Mouse (Mus musculus) NIH3T3 (cell line): ENCODE results near the gene Alad.

Experiments
- DNase-seq: peaks from one replicate; pipeline ENCODE4 v3.0.0-alpha.2; 2012; ENCODE audit warnings: low read depth

Gene Alad

GRCm38 (mm10) chr4:62519849-62520233 lies at the start of gene Alad:
TSS of gene Alad (minus strand) at chr4:62519918.
- peak; percentile 99 for DNase-seq

- no peak for DNase-seq
These were observed 48.6 kb upstream of the Alad start for GRCm38 (mm10) chr4:62568359-62568758.

- peak; percentile 41 for DNase-seq
These were observed 48.0 kb upstream of the Alad start for GRCm38 (mm10) chr4:62567696-62568095.

GRCm38 (mm10) chr4:62566530-62566929 lies 46.8 kb upstream of the Alad start:
- no peak for DNase-seq

- no peak for DNase-seq
These were observed 42.3 kb upstream of the Alad start for GRCm38 (mm10) chr4:62562006-62562405.

GRCm38 (mm10) chr4:62561630-62562001 lies 41.9 kb upstream of the Alad start:
- DNase-seq: no peak

GRCm38 (mm10) chr4:62560963-62561629 lies 41.4 kb upstream of the Alad start:
- DNase-seq: peak; percentile 91

GRCm38 (mm10) chr4:62559797-62560329 lies 40.1 kb upstream of the Alad start, which contains the start of gene Rgs3:
TSS of gene Rgs3 (plus strand) at chr4:62559847.
- no peak for DNase-seq

GRCm38 (mm10) chr4:62557436-62557835 lies 37.7 kb upstream of the Alad start:
- DNase-seq: no peak

GRCm38 (mm10) chr4:62551966-62552365 lies 32.2 kb upstream of the Alad start:
- DNase-seq: no peak

GRCm38 (mm10) chr4:62544801-62545200 lies 25.1 kb upstream of the Alad start:
- DNase-seq: no peak

- DNase-seq: peak; percentile 18
These were observed 24.1 kb upstream of the Alad start for GRCm38 (mm10) chr4:62543782-62544181.

- DNase-seq: no peak
These were observed 22.1 kb upstream of the Alad start for GRCm38 (mm10) chr4:62541802-62542201.

- no peak for DNase-seq
These were observed 14.0 kb upstream of the Alad start for GRCm38 (mm10) chr4:62533729-62534128.

GRCm38 (mm10) chr4:62527655-62528054 lies 7.9 kb upstream of the Alad start:
- no peak for DNase-seq

GRCm38 (mm10) chr4:62526256-62526655 lies 6.5 kb upstream of the Alad start:
- DNase-seq: no peak

GRCm38 (mm10) chr4:62525489-62525811 lies 5.7 kb upstream of the Alad start:
- DNase-seq: no peak

GRCm38 (mm10) chr4:62524651-62525488 lies 5.2 kb upstream of the Alad start, which contains the start of the genes Pole3 and 4933430I17Rik:
TSS of gene Pole3 (minus strand) at chr4:62525068.
TSS of gene 4933430I17Rik (plus strand) at chr4:62525369.
- DNase-seq: peak; percentile 100

GRCm38 (mm10) chr4:62520892-62521400 lies 1.2 kb upstream of the Alad start:
- peak; percentile 9 for DNase-seq

- no peak for DNase-seq
These were observed 433 bp downstream of the Alad start for GRCm38 (mm10) chr4:62519122-62519848.

GRCm38 (mm10) chr4:62518416-62519121 lies 1.1 kb downstream of the Alad start:
- DNase-seq: peak; percentile 54
